Mouse (Mus musculus): ENCODE data around the gene Tbx5.

DNA sequence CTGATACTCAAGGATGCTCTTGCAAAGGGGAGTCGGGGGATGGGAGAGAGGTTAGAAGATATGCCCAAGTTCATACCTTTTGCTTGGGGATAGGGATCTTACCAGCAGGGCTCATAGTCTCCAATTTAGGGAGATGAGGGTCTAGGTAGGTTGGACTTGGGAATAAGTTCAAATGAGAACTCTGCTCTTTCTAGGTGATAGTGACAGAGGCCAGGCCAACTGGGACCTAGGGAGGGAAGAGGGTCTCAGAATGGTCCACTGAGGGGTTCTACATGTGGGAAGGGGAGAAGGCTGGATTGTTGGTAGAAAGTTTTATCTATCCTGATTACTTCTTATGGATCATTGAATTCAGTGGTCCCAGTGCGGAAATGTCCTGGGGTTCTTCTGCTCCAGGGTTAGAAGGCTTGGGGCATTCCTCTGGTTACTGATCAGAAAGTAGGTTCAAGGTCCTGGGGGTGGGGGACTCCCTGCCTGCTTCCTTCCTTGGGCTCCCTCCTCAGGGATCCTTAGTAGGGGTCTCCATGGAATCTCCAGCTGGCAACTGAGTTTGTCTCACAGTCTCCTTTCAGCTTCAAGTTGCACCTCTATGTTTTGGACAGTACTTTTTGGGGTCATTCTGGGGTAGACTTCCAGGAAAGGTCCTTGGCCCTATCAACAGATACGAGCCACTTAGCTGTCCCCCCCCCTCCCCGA, 10.4 kb downstream of the Tbx5 start:
- TF ChIP-seq EP300 (IDR thresholded peaks at IDR 0.05; ENCODE audit: low read depth in 1 of 2, low read length in 2 of 2), result no peak
- no peak for TF ChIP-seq RCOR1 (IDR thresholded peaks at IDR 0.05; ENCODE audit: low read depth, low read length)
- TF ChIP-seq MAFK (IDR thresholded peaks at IDR 0.05; ENCODE audit: borderline replicate concordance, low read depth, low read length), result no peak
- no peak for TF ChIP-seq CTCF (IDR thresholded peaks at IDR 0.05 in 2 of 3, conservative IDR thresholded peaks at IDR 0.05 in 1 of 3; ENCODE audit: control insufficient read depth in 1 of 3, insufficient read depth in 1 of 3, low read depth in 2 of 3, low read length in 3 of 3, poor library complexity in 1 of 3, severe bottlenecking in 1 of 3)
- TF ChIP-seq TCF12 (IDR thresholded peaks at IDR 0.05; ENCODE audit: low read depth, low read length), result no peak
- no peak for TF ChIP-seq ZKSCAN1 (IDR thresholded peaks at IDR 0.05; ENCODE audit: low read depth, low read length)
- TF ChIP-seq CHD1 (IDR thresholded peaks at IDR 0.05; ENCODE audit: low read depth, low read length), result no peak
- no peak for TF ChIP-seq USF1 (IDR thresholded peaks at IDR 0.05; ENCODE audit: low read depth, low read length)
- no peak for TF ChIP-seq ZNF384 (IDR thresholded peaks at IDR 0.05; ENCODE audit: low read depth, low read length)
- TF ChIP-seq MYB (IDR thresholded peaks at IDR 0.05; ENCODE audit: low read depth, low read length), result no peak
- TF ChIP-seq GATA1 (IDR thresholded peaks at IDR 0.05; ENCODE audit: low read depth, low read length), result no peak
